Mouse (Mus musculus): Measurements from ENCODE around the gene Doc2a.

DNA sequence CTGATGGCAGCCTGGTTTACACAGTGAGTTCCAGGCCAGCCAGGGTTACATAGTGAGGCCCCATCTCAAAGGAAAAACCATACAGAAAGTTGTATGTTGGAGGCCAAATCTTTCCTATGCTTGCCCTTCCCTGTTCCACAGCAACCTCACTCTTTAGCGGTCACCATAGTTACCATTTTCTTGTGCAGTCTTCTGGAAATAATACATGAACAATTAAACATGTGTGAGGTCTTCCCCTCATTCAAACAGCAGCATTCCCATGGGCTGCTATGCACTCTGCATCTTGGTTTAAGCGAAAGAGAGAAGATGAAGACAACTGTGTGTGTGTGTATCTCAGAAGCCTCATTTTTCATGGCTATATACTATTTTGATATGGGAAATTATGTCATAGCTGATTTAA lies 1.7 kb upstream of the Doc2a start:
- TF ChIP-seq CTCF (IDR thresholded peaks at IDR 0.05; ENCODE audit: extremely low read depth, insufficient read length, insufficient replicate concordance, low read depth, low read length): no peak
- no peak for TF ChIP-seq POLR2A (IDR thresholded peaks at IDR 0.05; ENCODE audit: low read depth, low read length)

Data from small intestine, adult 2 months (tissue).